Mouse (Mus musculus): ENCODE results near the gene Sema7a.
A peak's percentile ranks its signal among the peaks of the same experiment; 100 is the strongest.

Gene Sema7a

DNA sequence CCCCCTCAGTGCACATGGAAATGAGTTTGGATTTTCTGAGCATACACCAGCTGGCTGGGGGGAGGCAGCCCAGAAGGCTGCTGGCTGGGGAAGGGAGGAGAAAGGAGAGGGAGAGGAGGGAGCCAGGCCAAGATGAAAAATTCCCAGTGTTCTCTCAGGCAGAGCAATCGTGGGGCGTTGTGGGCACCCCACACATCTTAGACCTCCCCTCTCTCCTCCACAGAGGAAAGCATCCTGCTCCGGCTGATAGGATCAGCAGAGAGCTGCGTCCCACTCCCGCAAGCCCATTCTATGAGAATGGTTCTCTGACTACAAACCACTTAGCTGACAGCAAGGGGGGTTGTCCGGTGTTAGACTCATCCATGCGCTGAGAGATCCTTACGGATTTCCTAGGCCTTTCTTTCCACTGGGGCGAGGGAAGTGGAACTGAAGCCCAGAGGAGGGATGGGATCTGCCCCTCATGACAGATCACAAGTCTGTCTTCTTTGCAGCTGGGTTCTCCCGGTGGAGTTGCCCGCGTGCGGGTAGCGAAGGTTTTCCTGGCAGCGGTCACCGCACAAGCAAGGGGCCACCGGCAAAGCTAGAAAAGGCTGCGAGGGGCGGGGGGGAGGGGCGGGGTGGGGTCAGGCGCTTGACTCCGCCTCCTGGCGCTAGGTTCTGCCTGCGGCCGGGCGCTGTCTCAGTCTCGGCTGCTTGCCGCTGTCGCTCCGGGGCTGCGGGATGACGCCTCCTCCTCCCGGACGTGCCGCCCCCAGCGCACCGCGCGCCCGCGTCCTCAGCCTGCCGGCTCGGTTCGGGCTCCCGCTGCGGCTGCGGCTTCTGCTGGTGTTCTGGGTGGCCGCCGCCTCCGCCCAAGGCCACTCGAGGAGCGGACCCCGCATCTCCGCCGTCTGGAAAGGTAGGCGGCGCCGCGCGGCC lies at the start of gene Sema7a:
Gene Sema7a, plus strand, starts transcription at position 682 of the 918 bp plus-strand sequence.
- DNase-seq (ENCODE audit: low read depth, low spot score), result peak; percentile 88

DNA sequence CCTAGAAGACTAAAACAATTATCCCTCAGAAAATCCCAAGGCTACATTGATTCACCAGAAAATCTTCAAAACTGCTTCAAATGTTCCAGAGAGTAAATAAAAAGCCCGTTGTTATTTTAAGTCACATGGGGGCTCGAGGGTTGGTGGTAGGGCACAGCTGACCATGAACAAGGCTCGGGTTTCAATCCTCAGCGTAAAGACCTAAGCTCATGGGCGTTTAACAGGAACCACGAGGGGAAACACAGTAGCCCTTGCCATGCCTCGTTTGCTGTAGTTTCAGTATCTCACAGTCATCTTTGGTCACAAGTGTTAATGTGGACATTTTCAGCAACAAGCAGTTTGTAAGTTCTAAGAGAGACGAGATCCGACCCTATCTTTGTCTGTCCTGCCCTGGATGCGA lies 39.4 kb upstream of the Sema7a start:
- no peak for DNase-seq (ENCODE audit: low read depth, low spot score)

DNA sequence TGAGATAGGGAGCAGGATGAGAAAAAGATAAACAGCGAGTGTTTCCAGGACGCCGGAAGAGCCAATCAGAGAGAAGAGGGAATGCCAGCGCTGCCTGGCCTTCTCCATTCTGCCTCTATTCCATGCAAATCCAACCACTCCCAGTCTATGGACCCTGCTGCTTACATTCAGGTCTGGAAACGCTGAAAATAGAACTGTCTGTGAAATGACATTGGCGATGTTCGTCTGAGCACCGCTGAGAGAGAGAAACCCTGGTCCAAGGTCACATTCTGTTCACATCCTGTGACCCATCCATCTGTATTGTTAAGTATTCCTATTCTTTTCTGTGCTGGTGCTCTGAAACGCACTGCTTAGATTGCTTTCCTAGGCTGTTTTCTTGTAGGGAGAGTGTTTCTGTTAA lies 38.7 kb upstream of the Sema7a start:
- DNase-seq (ENCODE audit: low read depth, low spot score), result peak; percentile 74

DNA sequence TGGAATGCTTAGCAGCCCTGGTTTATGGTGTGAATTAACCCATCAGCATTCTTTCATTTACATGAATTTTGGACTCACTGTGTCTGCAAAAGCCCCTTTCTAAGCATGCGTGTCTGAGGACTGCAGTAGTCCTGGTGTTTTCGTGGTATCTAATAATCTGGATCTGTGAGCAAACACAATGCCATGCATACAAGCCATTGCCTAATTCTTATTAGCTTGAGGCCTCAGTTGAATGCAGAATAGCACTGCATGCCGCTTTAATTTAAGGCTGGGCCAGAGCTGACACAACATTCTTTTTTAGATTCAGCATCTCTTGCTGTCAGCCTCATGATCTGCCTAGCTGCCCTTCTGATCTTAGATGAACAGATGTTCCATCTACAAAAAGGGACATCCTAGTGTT lies 38.3 kb upstream of the Sema7a start:
- DNase-seq (ENCODE audit: low read depth, low spot score), result no peak

- DNase-seq (ENCODE audit: low read depth, low spot score), result peak; percentile 67
These were observed 37.8 kb upstream of the Sema7a start for GRCm38 (mm10) chr9:57902132-57902531.

- peak; percentile 28 for DNase-seq (ENCODE audit: low read depth, low spot score)
These were observed 36.2 kb upstream of the Sema7a start for GRCm38 (mm10) chr9:57903589-57904249.

DNA sequence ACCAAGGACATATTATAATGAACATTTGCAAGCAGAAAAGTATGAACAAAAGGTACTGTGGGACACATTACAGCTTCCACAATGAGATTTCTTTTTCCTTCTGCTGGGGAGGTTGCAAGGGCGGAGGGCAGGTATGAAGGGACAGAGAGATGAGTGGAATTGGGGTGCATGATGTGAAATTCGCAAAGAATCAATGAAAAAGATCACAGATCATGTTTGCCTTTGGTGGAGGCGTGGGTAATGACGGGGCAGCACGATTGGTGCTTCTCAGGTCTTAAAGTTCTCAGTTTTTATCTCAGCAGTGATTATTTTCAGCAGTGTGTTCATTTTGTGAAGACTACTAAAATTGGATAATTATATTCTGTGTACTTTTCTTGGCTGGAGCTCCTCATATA lies 35.7 kb upstream of the Sema7a start:
- DNase-seq (ENCODE audit: low read depth, low spot score), result no peak

DNA sequence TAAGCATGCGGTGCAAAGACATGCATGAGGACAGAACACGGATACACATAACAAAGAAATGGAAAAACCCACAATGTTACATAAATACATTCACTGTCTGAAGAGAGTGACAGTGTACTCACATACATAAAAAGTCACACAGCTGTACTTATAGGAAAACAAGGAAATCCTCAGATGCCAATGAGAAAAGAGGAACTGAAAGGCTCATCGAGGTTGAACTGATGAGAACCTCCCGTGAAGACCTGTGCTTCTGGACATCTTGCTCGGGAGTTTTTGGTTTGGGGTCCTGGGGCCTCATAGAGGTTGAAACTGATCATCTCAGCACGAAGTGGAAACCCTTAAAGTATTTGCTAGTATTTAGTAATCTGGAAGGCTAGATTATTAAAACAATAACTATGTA lies 32.7 kb upstream of the Sema7a start:
- no peak for DNase-seq (ENCODE audit: low read depth, low spot score)

DNA sequence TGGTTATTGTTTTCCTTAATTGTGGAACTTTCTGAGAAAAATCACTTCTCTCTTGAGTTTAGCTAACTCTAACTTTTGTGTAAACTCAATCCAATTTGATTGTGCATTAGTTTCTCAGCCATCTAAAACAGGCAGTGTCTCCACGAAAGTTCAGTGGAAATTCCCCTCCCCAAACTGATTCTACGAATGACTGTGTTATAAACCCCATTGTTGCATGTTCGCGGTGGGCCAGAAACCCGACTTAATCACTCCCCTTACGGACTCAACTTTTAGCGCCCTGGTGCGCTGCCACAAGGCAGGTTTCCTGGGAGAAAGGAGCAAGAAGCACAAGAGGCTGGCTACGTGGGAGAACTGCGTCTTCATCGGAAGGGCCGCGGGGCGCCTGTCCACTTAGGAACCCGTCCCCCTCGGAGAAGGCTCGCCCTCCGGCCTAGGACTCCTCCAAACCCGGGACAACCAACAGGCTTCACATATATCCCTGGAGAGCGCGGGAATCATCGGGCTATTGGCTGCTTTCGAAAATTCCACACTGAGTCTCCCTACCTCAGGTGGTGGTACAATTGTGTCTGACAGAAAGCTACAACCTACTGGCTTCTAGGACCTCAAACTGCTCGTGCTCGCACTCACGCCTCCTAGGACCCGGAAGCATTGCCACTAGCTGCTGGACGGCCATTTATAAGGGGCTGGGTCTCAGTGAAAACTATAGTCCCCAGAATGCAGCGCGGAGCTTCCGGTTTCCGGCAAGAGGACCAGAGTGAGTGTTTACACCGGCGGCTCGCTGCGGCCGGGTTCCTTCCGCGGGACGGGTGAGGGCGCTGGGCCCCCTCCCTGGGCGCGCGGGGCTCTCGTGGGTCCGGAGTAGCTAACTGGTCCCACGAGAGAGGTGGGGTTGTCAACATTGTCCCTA lies 29.4 kb upstream of the Sema7a start, which contains the start of gene Ubl7:
Gene Ubl7, plus strand, starts transcription at position 726 of the 907 bp plus-strand sequence.
- DNase-seq (ENCODE audit: low read depth, low spot score), result peak; percentile 95

- no peak for DNase-seq (ENCODE audit: low read depth, low spot score)
These were observed 27.3 kb upstream of the Sema7a start for GRCm38 (mm10) chr9:57912571-57912970.

DNA sequence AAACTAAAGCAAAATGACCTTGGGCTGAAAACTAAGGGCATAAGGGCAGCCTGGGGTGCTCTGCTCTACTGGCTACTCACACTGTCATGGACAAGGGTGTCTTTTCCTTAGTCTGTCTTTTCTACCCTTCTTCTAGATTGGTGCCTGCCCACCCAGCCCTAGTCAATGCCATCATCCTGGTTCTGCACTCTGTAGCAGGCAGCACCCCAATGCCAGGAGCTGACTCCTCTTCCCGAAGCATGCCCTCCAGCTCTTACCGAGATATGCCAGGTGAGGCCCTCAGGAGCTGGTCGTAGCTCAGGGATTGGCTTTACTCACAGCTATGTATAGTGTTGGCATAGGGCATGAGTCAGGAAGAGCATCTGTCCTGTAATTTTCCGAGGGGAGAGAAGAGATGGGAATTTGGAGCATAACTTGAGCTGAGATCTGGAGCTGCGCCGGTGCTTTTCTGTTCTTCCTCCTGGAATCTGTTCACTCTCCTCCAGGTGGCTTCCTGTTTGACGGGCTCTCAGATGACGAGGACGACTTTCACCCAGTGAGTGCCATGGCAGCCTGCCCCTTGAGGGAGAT lies 18.3 kb upstream of the Sema7a start:
- DNase-seq (ENCODE audit: low read depth, low spot score), result no peak

DNA sequence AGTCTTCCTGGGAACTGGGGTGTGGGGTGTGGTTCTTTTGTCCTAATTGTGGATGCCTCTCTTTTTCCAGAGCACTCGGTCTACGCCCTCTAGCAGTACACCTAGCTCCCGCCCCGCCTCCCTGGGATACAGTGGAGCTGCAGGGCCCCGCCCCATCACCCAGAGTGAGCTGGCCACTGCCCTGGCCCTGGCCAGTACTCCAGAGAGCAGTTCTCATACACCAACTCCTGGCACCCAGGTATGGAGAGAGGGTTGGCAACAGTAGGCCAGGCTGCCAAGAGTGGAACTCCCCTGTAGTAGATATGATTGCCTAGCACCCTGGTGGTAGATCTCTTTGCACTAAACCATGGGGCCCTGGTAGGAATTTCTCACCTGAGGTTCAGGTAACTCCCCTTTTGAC lies 17.5 kb upstream of the Sema7a start:
- no peak for DNase-seq (ENCODE audit: low read depth, low spot score)

DNA sequence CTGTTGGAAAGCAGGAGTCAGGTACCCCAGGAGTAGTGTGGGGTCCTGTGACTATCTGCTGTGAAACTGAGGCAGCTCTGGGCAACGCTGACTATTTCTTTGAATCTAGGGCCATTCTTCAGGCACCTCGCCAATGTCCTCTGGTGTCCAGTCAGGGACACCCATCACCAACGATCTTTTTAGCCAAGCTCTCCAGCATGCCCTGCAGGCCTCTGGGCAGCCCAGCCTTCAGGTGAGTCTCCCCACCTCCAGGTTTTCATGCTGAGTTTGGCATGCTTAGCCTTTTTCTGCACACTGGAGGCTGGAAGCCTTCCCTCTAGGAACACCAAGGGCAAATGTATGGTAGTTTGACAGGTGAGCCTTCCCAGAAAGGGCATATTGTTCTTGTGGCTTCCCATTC lies 16.9 kb upstream of the Sema7a start:
- DNase-seq (ENCODE audit: low read depth, low spot score), result no peak

DNA sequence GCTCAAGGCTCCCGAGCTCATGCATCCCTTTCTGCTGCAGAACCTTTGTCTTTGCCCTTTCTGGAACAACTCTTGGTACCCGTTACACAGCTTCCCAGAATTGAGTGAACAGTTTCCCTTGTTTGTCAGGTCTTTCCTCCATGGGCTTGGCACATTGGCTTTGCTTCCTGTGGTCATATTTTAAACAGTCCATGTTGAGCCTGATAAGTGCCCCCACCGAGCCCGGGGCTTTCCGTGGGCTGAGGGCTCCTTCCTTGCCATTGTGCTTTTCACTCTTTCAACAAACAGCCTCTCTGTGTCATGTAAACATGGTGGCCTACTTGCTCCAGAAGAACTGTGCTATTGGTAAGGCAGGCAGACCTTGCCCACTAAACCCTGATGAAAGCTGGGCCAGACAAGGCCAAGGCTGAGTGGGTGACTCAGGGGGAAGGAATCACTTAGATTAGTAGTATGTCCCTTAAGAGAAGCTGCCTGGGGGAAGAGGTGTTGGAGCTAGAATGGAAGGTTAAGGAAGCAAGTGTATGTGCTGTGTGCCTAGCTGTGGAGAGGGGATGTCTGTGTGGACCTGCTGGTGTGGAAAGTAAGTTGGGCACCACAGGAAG lies 8.6 kb upstream of the Sema7a start:
- no peak for DNase-seq (ENCODE audit: low read depth, low spot score)

- no peak for DNase-seq (ENCODE audit: low read depth, low spot score)
These were observed 7.7 kb upstream of the Sema7a start for GRCm38 (mm10) chr9:57932253-57932652.

DNA sequence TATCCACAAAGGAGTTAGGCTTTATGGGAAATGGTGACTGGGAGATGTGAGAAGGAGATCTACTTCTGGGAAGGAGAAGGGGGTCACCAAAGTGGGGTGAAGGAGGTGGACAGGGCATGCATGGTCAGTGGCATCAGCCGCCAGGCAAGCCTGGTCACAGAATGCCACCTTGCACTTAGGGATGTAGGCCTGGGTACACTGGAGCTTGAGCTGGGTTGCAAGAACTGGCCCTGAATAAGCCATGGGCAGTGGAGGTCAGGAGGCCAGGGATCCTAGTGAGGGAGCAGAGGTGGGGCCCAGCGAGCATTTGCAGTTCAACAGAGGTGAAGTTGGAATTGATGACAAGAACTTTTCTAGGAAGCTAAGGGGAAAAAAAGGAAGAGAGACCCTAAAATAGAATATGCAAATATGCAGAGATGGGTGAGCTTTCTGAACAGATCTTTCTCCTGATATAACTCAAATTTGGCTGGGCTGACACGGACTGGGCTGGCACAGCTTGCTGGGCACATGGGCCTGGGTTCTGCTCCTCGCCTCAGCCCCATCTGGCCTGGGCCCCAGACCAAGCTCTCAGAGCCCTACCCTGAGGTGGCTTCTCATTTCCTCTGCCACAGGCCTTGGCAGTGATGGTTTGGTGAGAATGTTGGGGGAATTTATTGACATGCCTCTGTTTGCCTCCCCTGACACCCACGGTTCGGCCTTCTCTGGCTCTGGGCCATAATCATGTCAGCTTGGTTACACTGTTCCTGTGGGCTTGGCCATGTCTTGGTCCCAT lies 6.9 kb upstream of the Sema7a start:
- DNase-seq (ENCODE audit: low read depth, low spot score), result no peak

DNA sequence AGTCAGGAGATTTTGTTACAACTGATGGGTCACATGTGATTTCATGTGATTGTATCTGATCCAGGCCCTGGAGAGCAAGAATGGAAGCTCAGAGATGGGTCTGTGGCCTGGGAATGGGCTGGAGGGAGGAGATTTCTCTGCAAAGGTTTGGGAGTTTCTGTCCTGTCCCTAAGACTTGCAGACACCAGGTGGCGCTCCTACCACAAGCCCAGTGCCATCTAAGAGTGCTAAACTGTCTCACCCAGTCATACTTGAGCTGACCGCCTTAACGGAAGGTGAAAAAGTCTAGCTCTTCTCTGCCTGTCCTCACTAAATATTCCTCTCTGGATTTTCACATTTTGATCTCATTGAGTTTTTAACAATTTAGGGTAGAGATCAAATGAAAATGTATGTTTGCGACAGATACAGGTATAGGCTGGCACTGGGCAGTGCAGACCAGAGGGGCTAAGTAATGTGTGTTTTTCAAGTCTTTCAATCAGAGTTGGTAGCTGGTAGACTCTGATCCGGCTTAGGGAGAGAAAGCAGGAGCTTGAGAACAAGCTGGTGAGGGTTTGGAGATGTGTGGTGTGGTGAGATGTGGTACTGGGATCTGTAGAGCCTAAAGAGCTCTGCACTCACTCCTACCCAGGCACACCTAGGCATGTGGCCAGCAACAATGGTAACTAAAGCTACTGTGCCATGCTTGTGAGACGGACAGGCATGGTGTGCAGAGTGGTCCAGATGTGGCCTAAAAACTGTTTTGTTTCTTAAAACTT lies 4.1 kb upstream of the Sema7a start:
- DNase-seq (ENCODE audit: low read depth, low spot score), result peak; percentile 90

DNA sequence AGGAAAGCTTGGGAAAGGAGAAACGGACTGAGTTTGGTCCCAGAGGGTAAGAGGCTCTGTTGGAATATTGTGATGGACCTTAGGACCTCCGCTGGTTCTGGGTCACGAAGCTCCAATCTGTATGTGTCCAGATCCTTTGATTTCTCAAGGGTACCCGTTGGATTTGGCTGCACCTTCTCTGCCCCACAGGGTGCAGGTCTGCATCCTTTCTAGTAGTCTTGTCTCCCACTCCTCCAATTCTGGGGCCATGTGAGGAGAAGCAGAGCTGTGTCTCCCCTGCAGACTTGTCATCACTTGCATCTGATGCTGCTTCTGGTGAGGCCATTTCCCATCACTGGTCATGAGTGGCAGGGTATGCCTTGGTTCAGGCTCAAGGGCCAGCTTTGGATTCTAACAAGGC lies 2.7 kb upstream of the Sema7a start:
- no peak for DNase-seq (ENCODE audit: low read depth, low spot score)

DNA sequence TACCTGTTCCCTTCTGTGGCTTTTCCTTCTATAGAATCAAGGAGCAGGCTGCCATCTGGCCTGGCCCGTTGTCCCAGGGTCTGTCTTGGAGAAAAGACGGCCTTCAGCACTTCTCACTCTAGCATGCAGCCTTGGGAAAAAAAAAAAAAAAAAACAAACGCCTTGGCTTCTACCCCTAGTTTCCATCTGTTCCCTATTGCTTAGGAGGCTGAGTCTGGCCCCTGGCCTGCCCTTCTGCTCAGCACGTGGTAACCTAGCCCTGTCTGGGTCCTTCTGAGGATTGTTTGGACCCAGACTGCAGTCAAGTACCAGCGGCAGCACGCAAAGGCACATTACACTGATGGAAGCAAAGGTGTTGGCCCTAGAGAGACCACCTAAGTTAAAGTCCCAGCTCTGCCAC lies 2.3 kb upstream of the Sema7a start:
- no peak for DNase-seq (ENCODE audit: low read depth, low spot score)

All from ZHBTc4 (cell line).